17 mouse cellular contexts compared by ENCODE assay signal in the genomic region with DNA sequence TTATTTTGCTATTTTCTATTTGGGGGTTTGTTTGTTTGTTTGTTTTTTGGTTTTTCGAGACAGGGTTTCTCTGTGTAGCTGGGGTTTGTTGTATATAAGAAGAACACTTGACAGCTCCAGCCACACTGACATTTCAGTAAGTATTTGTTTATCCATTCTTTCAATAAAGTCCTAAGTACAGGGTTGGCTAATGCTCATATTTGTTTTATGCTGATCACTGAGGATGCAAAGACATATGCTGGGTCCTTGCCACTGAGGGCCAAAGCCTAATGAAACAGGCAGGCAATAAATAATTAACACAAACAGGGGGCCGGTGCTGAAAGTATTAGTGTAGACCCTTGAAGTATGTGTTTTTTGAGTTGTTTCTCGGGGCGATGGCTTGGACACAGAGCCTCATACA. TPM values are rescaled to one million over a fixed set of nuclear protein-coding genes. Genes with fewer than 3 reads are reported as not detected.
"Had no signal": no experiment of that assay in that cellular context is flagged by ENCODE, and none has a peak within 500 bp of the region (broad histone marks: within the 10 kb centered on the region; RNA-seq: fewer than 3 reads in every experiment).

No protein-coding gene starts in this region.

- H3K4me2 ChIP-seq: neural tube, embryonic 15.5 days; stomach, embryonic 15.5 days had no signal

- DNase-seq: retina, postnatal 1 day; right cerebral cortex, adult 18-20 months; right cerebral cortex, postnatal 14 days; right cerebral cortex, postnatal 25 days; right cerebral cortex, postnatal 4 days; spleen, adult 18-20 months; thymus, adult 18-20 months; thymus, adult 2 months; thymus, postnatal 14 days; thymus, postnatal 25 days; thymus, postnatal 36 days; thymus, postnatal 4 days had no signal

- H3K4me3 ChIP-seq: neural tube, embryonic 15.5 days; stomach, embryonic 15.5 days had no signal

- H3K27ac ChIP-seq: neural tube, embryonic 15.5 days; stomach, embryonic 15.5 days; stomach, postnatal 0 days had no signal

- H3K27me3 ChIP-seq: neural tube, embryonic 15.5 days; stomach, embryonic 15.5 days had no signal

- H3K4me1 ChIP-seq: neural tube, embryonic 15.5 days had no signal

- H3K9ac ChIP-seq: neural tube, embryonic 15.5 days; stomach, embryonic 15.5 days had no signal

- H3K36me3 ChIP-seq: neural tube, embryonic 15.5 days; stomach, embryonic 15.5 days had no signal

- H3K9me3 ChIP-seq: neural tube, embryonic 15.5 days; stomach, embryonic 15.5 days had no signal

RNA-seq across cellular contexts. Expression of a gene that starts 54.7 kb away (rescaled TPM):
- total RNA-seq: neutrophil, adult 5-6 weeks had no signal
- polyA plus RNA-seq: small intestine, adult 2 months had no signal
